Mouse (Mus musculus) fibroblast of lung, adult 2 months (primary cell): Measurements from ENCODE around the gene Top1.
"Not testable (repeated sequence)": the region's sequence is repeated elsewhere in the genome, so short reads cannot be mapped to it uniquely, and the experiment has no call there.

Experiments used
- DNase-seq: peaks from one replicate; pipeline ENCODE4 v3.0.0-alpha.2; 2011; ENCODE audit warnings: low read depth

The Top1 gene

GRCm38 (mm10) chr2:160630872-160631597 is 14.7 kb upstream of the Top1 start:
- DNase-seq = no peak

- DNase-seq = no peak
Measured at GRCm38 (mm10) chr2:160639911-160640717, 5.6 kb upstream of the Top1 start.

- no peak for DNase-seq
Measured at GRCm38 (mm10) chr2:160641176-160641575, 4.5 kb upstream of the Top1 start.

GRCm38 (mm10) chr2:160646144-160646844 is 606 bp downstream of the Top1 start:
- DNase-seq = no peak

GRCm38 (mm10) chr2:160646845-160647178 is 1.1 kb downstream of the Top1 start:
- no peak for DNase-seq

- no peak for DNase-seq
Measured at GRCm38 (mm10) chr2:160648097-160648496, 2.4 kb downstream of the Top1 start.

GRCm38 (mm10) chr2:160649072-160649471 is 3.4 kb downstream of the Top1 start:
- DNase-seq = no peak

GRCm38 (mm10) chr2:160651165-160651564 is 5.5 kb downstream of the Top1 start:
- DNase-seq = no peak

- DNase-seq = no peak
Measured at GRCm38 (mm10) chr2:160653218-160653617, 7.5 kb downstream of the Top1 start.

GRCm38 (mm10) chr2:160655561-160655960 is 9.9 kb downstream of the Top1 start:
- no peak for DNase-seq

GRCm38 (mm10) chr2:160656234-160656633 is 10.5 kb downstream of the Top1 start:
- DNase-seq = no peak

GRCm38 (mm10) chr2:160657801-160658442 is 12.2 kb downstream of the Top1 start:
- DNase-seq = no peak

GRCm38 (mm10) chr2:160658811-160659210 is 13.1 kb downstream of the Top1 start:
- no peak for DNase-seq

GRCm38 (mm10) chr2:160664421-160664820 is 18.7 kb downstream of the Top1 start:
- DNase-seq = no peak

- not testable (repeated sequence) for DNase-seq
Measured at GRCm38 (mm10) chr2:160664986-160665385, 19.3 kb downstream of the Top1 start.

GRCm38 (mm10) chr2:160667259-160667658 is 21.6 kb downstream of the Top1 start:
- no peak for DNase-seq

GRCm38 (mm10) chr2:160700271-160700670 is 54.6 kb downstream of the Top1 start:
- DNase-seq = peak; percentile 74

GRCm38 (mm10) chr2:160701603-160702002 is 55.9 kb downstream of the Top1 start:
- no peak for DNase-seq

- DNase-seq = no peak
Measured at GRCm38 (mm10) chr2:160702824-160703223, 57.1 kb downstream of the Top1 start.

GRCm38 (mm10) chr2:160707673-160708072 is 62.0 kb downstream of the Top1 start:
- no peak for DNase-seq

- DNase-seq = no peak
Measured at GRCm38 (mm10) chr2:160715463-160716030, 69.9 kb downstream of the Top1 start.

- DNase-seq = no peak
Measured at GRCm38 (mm10) chr2:160717269-160717668, 71.6 kb downstream of the Top1 start.
